Mouse (Mus musculus) naive thymus-derived CD4-positive, alpha-beta T cell, adult 2 months (primary cell): ENCODE measurements around the gene Pdlim3.

Experiments
- DNase-seq: peaks from one replicate; pipeline ENCODE4 v3.0.0-alpha.2; 2011; ENCODE audit warnings: low read depth

The Pdlim3 gene

GRCm38 (mm10) chr8:45905591-45906250 lies 20.5 kb downstream of the Pdlim3 start:
- DNase-seq, result no peak

- DNase-seq, result no peak
Measured at GRCm38 (mm10) chr8:45906251-45906619, 21.0 kb downstream of the Pdlim3 start.

GRCm38 (mm10) chr8:45913707-45914106 lies 28.4 kb downstream of the Pdlim3 start:
- DNase-seq, result no peak

- DNase-seq, result no peak
Measured at GRCm38 (mm10) chr8:45916496-45916895, 31.2 kb downstream of the Pdlim3 start.

GRCm38 (mm10) chr8:45917040-45917679 lies 31.9 kb downstream of the Pdlim3 start:
- DNase-seq, result no peak

GRCm38 (mm10) chr8:45918891-45919290 lies 33.6 kb downstream of the Pdlim3 start:
- no peak for DNase-seq

GRCm38 (mm10) chr8:45920392-45920791 lies 35.1 kb downstream of the Pdlim3 start:
- no peak for DNase-seq

GRCm38 (mm10) chr8:45922116-45922515 lies 36.9 kb downstream of the Pdlim3 start:
- no peak for DNase-seq

- DNase-seq, result peak; percentile 89
Measured at GRCm38 (mm10) chr8:45934582-45935014, 49.3 kb downstream of the Pdlim3 start, which contains the start of gene Ccdc110. TSS of gene Ccdc110 (plus strand) at chr8:45934619.

- no peak for DNase-seq
Measured at GRCm38 (mm10) chr8:45936986-45937385, 51.7 kb downstream of the Pdlim3 start.

- DNase-seq, result no peak
Measured at GRCm38 (mm10) chr8:45946283-45946682, 61.0 kb downstream of the Pdlim3 start.

- DNase-seq, result no peak
Measured at GRCm38 (mm10) chr8:45950622-45951021, 65.4 kb downstream of the Pdlim3 start.
